Mouse (Mus musculus): ENCODE data around the gene Sec11a. TPM values are rescaled to one million over a fixed set of nuclear protein-coding genes. Genes with fewer than 3 reads are reported as not detected.

The Sec11a gene
- 26.7 and 28.7 TPM in 2 replicates for polyA plus RNA-seq (2012; rRNA removed; ENCODE audit: low replicate concordance)

GRCm38 (mm10) chr7:80947445-80948350, at the start of gene Sec11a:
TSS of gene Sec11a (minus strand) at chr7:80947780.

GRCm38 (mm10) chr7:80992980-80993833, 45.6 kb upstream of the Sec11a start, which contains the start of gene Zfp592:
TSS of gene Zfp592 (plus strand) at chr7:80993681.

GRCm38 (mm10) chr7:80904921-80905515, 42.6 kb downstream of the Sec11a start, which contains the start of gene Nmb:
TSS of gene Nmb (minus strand) at chr7:80905076.

GRCm38 (mm10) chr7:80900944-80901501, 46.6 kb downstream of the Sec11a start, which contains the start of gene Wdr73:
TSS of gene Wdr73 (minus strand) at chr7:80901269.

GRCm38 (mm10) chr7:80860729-80861274, 86.8 kb downstream of the Sec11a start, which contains the start of gene Zscan2:
TSS of gene Zscan2 (plus strand) at chr7:80860920.

Other genes starting within 250 kb of the Sec11a start
- gene Iqgap1, start 121.8 kb downstream of the Sec11a start, polyA plus RNA-seq (2012; rRNA removed; ENCODE audit: low replicate concordance): 15.3 and 18.3 TPM in 2 replicates
- 1.4 and 1.7 TPM in 2 replicates for gene Zscan2, start 86.9 kb downstream of the Sec11a start, polyA plus RNA-seq (2012; rRNA removed; ENCODE audit: low replicate concordance)
- 5.2 and 7.6 TPM in 2 replicates for gene Wdr73, start 46.5 kb downstream of the Sec11a start, polyA plus RNA-seq (2012; rRNA removed; ENCODE audit: low replicate concordance)
- 2.0 and 2.4 TPM in 2 replicates for gene Nmb, start 42.7 kb downstream of the Sec11a start, polyA plus RNA-seq (2012; rRNA removed; ENCODE audit: low replicate concordance)
- 10.9 and 11.7 TPM in 2 replicates for gene Zfp592, start 45.9 kb upstream of the Sec11a start, polyA plus RNA-seq (2012; rRNA removed; ENCODE audit: low replicate concordance)
- 0.02 TPM in 1 of 2 replicates, not detected in the other for gene Alpk3, start 109.8 kb upstream of the Sec11a start, polyA plus RNA-seq (2012; rRNA removed; ENCODE audit: low replicate concordance)
- 83.4 and 128 TPM in 2 replicates for gene Slc28a1, start 167.0 kb upstream of the Sec11a start, polyA plus RNA-seq (2012; rRNA removed; ENCODE audit: low replicate concordance)

Measured in duodenum, adult 2 months (tissue).